Mouse (Mus musculus): ENCODE results near the gene Nxph3. TPM values are rescaled to one million over a fixed set of nuclear protein-coding genes. Genes with fewer than 3 reads are reported as not detected.

Nxph3 gene
- polyA plus RNA-seq, 1 experiment: 9.2 TPM

GRCm38 (mm10) chr11:95490104-95490503, 24.3 kb downstream of the Nxph3 start:
- DNase-seq (ENCODE audit: low read depth): no peak
- TF ChIP-seq POLR2A (IDR thresholded peaks at IDR 0.05; ENCODE audit: borderline replicate concordance, extremely low read depth, insufficient read depth, insufficient read length, poor library complexity, severe bottlenecking): no peak
- no peak for TF ChIP-seq CTCF (IDR thresholded peaks at IDR 0.05; ENCODE audit: borderline replicate concordance, extremely low read depth, insufficient read depth, insufficient read length)

DNA sequence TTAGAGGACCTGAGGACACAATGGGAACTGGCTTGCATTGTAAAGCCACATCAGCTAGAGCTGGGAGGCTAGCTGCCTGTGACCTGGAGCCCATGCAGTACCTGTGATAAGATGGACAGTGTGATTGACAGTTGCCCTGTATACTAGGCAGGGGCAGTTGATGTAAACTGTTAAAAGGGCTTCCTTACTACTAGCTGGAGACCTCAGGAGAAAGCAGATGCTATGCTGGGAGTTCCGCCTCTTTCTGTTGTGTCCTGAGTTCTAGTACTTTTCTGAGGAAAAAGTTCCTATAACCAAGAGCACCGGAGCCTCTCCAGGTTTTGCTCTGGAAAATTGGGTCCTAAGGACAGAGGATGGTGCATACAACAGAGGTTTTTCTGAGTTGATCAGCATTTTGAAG, 27.1 kb downstream of the Nxph3 start:
- TF ChIP-seq CTCF (IDR thresholded peaks at IDR 0.05; ENCODE audit: borderline replicate concordance, extremely low read depth, insufficient read depth, insufficient read length) (no peak), POLR2A (IDR thresholded peaks at IDR 0.05; ENCODE audit: borderline replicate concordance, extremely low read depth, insufficient read depth, insufficient read length, poor library complexity, severe bottlenecking) (no peak)
- no peak for DNase-seq (ENCODE audit: low read depth)

DNA sequence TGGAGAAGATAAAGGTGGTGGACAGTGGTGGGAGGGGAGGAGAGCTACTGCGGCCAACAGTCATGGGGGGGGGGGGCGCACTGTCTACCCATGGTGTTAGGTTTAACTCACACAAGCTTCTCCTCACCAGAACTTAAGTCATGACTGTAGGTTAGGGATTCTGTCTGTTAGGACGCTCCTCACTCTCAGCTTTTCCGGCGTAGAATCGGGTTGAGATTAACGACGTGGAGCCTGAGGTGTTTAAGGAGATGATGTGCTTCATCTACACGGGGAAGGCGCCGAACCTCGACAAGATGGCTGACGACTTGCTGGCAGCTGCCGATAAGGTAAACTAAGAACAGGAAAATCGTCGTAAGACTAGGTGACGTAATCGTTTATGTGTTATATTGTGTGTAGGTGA, 28.7 kb downstream of the Nxph3 start:
- TF ChIP-seq CTCF (IDR thresholded peaks at IDR 0.05; ENCODE audit: borderline replicate concordance, extremely low read depth, insufficient read depth, insufficient read length) (no peak), POLR2A (IDR thresholded peaks at IDR 0.05; ENCODE audit: borderline replicate concordance, extremely low read depth, insufficient read depth, insufficient read length, poor library complexity, severe bottlenecking) (no peak)
- no peak for DNase-seq (ENCODE audit: low read depth)

GRCm38 (mm10) chr11:95480662-95481061, 33.7 kb downstream of the Nxph3 start:
- DNase-seq (ENCODE audit: low read depth): no peak
- TF ChIP-seq POLR2A (IDR thresholded peaks at IDR 0.05; ENCODE audit: borderline replicate concordance, extremely low read depth, insufficient read depth, insufficient read length, poor library complexity, severe bottlenecking) (no peak), CTCF (IDR thresholded peaks at IDR 0.05; ENCODE audit: borderline replicate concordance, extremely low read depth, insufficient read depth, insufficient read length) (no peak)

DNA sequence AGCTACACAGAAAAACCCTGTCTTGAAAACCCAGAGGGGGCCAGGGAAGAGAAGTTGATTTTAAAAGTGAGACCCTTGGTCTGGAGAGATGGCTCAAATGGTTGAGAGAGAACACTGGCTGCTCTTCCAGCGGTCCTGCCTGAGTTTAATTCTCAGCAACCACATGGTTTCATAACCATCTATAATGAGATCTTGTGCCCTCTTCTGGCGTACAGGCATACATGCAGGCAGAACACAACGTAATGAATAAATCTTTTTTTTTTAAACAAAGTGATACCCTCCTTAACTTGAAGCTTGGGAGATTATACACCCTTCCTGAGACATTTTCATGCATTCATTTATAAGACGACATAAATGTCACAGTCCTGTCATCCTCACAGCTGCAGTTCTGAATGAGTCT, 34.9 kb downstream of the Nxph3 start:
- no peak for TF ChIP-seq POLR2A (IDR thresholded peaks at IDR 0.05; ENCODE audit: borderline replicate concordance, extremely low read depth, insufficient read depth, insufficient read length, poor library complexity, severe bottlenecking)
- TF ChIP-seq CTCF (IDR thresholded peaks at IDR 0.05; ENCODE audit: borderline replicate concordance, extremely low read depth, insufficient read depth, insufficient read length): no peak
- no peak for DNase-seq (ENCODE audit: low read depth)

GRCm38 (mm10) chr11:95476323-95476722, 38.0 kb downstream of the Nxph3 start:
- peak; percentile 56 for DNase-seq (ENCODE audit: low read depth)
- TF ChIP-seq POLR2A (IDR thresholded peaks at IDR 0.05; ENCODE audit: borderline replicate concordance, extremely low read depth, insufficient read depth, insufficient read length, poor library complexity, severe bottlenecking) (no peak), CTCF (IDR thresholded peaks at IDR 0.05; ENCODE audit: borderline replicate concordance, extremely low read depth, insufficient read depth, insufficient read length) (no peak)

DNA sequence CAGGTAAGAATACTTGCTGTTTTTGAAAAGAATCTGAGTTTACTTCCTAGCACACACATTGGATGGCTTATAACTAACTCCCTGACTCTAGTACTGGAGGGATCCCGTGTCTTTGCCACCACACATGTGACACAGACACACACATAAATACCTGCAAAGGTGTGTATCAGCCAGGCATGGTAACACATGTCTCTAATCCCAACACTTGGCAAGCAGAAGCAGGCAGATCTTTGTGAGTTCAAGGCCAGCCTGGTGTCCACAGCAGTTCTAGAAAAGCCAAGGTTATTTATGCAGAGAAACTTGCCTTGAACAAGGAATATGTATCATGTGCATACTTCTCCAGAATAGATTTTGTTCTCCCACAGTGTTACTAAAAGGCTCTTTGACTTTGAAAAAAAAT, 40.9 kb downstream of the Nxph3 start:
- no peak for TF ChIP-seq POLR2A (IDR thresholded peaks at IDR 0.05; ENCODE audit: borderline replicate concordance, extremely low read depth, insufficient read depth, insufficient read length, poor library complexity, severe bottlenecking)
- no peak for TF ChIP-seq CTCF (IDR thresholded peaks at IDR 0.05; ENCODE audit: borderline replicate concordance, extremely low read depth, insufficient read depth, insufficient read length)
- no peak for DNase-seq (ENCODE audit: low read depth)

DNA sequence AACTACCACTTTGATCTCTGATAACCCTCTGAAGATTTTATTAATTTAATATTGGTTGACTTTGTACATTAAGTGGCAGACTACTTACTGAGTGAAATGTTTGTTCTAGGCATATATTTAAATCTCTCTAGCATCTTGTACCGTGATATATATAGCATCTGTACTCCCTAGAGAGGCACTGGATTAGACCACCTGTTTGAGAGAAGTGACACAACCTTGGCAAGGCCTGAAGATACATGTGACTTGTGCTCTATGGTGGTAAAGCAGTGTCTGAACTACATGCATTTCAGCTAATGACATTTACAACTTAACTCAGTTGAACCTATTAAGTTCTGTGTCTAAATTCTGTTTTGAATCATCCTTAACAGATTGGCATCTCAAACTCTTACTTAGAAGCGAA, 41.4 kb downstream of the Nxph3 start:
- TF ChIP-seq CTCF (IDR thresholded peaks at IDR 0.05; ENCODE audit: borderline replicate concordance, extremely low read depth, insufficient read depth, insufficient read length) (no peak), POLR2A (IDR thresholded peaks at IDR 0.05; ENCODE audit: borderline replicate concordance, extremely low read depth, insufficient read depth, insufficient read length, poor library complexity, severe bottlenecking) (no peak)
- no peak for DNase-seq (ENCODE audit: low read depth)

DNA sequence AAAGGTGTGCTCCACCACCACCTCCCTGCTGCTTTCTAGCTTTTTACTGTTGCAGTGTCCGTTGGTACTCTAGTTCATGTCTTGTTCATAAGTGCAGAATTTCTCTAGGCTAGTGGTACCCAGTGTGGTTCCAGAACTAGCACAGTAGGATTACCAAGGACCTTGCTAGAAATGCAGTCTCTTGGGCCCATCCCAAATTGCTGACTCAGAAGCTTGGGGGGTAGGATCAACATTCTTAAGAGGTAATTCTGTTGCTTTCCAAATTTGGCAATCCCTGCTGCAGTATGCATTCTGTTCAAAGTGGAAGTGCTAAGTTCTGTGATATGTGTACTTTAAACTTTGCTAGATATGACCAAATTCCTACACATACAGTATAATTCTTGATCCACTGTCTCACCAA, 46.6 kb downstream of the Nxph3 start:
- no peak for TF ChIP-seq CTCF (IDR thresholded peaks at IDR 0.05; ENCODE audit: borderline replicate concordance, extremely low read depth, insufficient read depth, insufficient read length)

DNA sequence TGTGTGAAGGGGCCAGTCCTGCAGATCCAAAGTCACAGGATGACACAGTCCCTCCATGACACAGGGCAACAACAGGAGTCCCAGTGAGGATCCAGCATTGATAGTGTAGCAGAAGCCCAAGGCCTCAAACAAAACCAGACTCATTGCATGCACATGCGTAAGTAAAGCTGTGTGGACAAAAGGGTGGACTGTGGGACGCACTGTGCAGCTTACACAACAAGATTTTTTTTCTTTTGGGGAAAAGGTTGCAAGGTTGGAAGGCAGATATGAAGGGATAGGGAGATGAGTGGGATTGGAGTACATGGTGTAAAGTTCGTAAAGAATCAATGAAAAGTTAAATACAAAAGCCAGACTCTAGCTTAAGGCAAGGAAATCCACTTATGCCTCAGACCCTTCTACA, 52.2 kb downstream of the Nxph3 start:
- TF ChIP-seq POLR2A (IDR thresholded peaks at IDR 0.05; ENCODE audit: borderline replicate concordance, extremely low read depth, insufficient read depth, insufficient read length, poor library complexity, severe bottlenecking) (no peak), CTCF (IDR thresholded peaks at IDR 0.05; ENCODE audit: borderline replicate concordance, extremely low read depth, insufficient read depth, insufficient read length) (no peak)
- DNase-seq (ENCODE audit: low read depth): no peak

More for the DNA sequence above, 46.6 kb downstream of the Nxph3 start:
- DNase-seq (ENCODE audit: low read depth): no peak

- DNase-seq (ENCODE audit: low read depth): no peak
- TF ChIP-seq CTCF (IDR thresholded peaks at IDR 0.05; ENCODE audit: borderline replicate concordance, extremely low read depth, insufficient read depth, insufficient read length) (no peak), POLR2A (IDR thresholded peaks at IDR 0.05; ENCODE audit: borderline replicate concordance, extremely low read depth, insufficient read depth, insufficient read length, poor library complexity, severe bottlenecking) (no peak)
Observed at GRCm38 (mm10) chr11:95460872-95461271, 53.5 kb downstream of the Nxph3 start.

Other genes starting within 250 kb of the Nxph3 start
- gene Kat7, start 204.3 kb downstream of the Nxph3 start, polyA plus RNA-seq (2012; rRNA removed): 48.5 and 50.9 TPM in 2 replicates
- gene Fam117a, start 177.6 kb downstream of the Nxph3 start, polyA plus RNA-seq (2012; rRNA removed): 9.9 and 14.4 TPM in 2 replicates
- 116 and 157 TPM in 2 replicates for gene Slc35b1, start 129.9 kb downstream of the Nxph3 start, polyA plus RNA-seq (2012; rRNA removed)
- 44.8 and 71.4 TPM in 2 replicates for gene Spop, start 100.5 kb downstream of the Nxph3 start, polyA plus RNA-seq (2012; rRNA removed)
- gene Ngfr, start 73.2 kb upstream of the Nxph3 start, polyA plus RNA-seq (2012; rRNA removed): 17.2 and 42.3 TPM in 2 replicates
- gene Phb, start 152.4 kb upstream of the Nxph3 start, polyA plus RNA-seq (2012; rRNA removed): 172 and 205 TPM in 2 replicates
- gene Zfp652, start 198.1 kb upstream of the Nxph3 start, polyA plus RNA-seq (2012; rRNA removed): 24.6 and 35.9 TPM in 2 replicates
- 0.38 and 0.56 TPM in 2 replicates for gene B130006D01Rik, start 209.0 kb upstream of the Nxph3 start, polyA plus RNA-seq (2012; rRNA removed)

Measured in brain, embryonic 14.5 days (tissue).